ENCODE assay signal across 8 mouse cellular contexts in the genomic region with DNA sequence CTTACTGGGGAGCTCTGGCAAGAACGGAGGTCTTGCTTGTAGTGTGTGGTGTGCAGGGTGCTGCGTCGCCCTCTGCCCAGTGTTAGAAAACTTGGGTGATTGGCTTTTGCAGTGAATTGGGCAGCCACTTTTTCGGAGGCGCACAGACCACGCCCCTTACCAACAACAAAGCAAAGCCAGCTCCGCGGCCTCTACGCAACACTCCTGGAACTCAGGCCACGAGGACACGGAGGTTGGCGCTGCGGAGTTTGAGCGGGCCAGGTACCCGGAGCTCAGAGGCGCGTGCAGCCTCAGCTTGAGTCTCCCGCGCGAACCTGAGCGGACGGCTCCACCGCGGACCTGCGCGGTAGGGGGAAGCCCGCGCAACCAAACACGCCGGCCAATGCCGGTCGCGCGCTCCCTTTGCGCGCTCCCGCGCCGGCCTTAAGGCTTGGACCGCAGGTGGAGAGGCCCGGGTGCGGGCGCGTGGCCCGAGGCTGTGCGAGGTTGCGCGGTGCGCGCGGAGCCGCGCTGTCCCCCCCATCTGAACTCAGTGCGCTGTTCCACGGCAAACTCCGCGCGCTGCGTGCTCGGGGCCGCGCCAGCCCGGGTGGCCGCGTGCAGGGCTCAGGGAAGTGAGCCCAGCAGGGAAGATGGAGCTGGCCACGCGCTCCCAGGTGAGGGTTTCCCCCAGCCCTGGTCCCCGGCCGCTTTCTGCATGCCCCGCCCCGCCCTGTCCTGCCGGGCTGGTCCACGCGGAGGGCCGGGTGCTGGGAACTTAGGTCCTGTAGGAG. TPM values are rescaled to one million over a fixed set of nuclear protein-coding genes. Genes with fewer than 3 reads are reported as not detected.
DNase-seq lines count a peak whose midpoint lies in the region; ATAC-seq lines count a peak whose summit lies in the region.

No protein-coding gene starts in this region.

- peak overlapping the region; percentile 76 for H3K27ac ChIP-seq in embryonic facial prominence, embryonic 11.5 days (replicated peaks; ENCODE audit: low read depth, low read length)
- H3K27ac ChIP-seq in heart, embryonic 12.5 days (ENCODE audit: poor library complexity, severe bottlenecking), result no peak overlapping the region
- peak overlapping the region; percentile 82 for H3K27ac ChIP-seq in kidney, embryonic 16.5 days (ENCODE audit: low read length)
- H3K27ac ChIP-seq in liver, embryonic 11.5 days (ENCODE audit: low read depth, low read length), result peak overlapping the region; percentile 49

- DNase-seq in A20 (ENCODE audit: low read depth, low spot score), result peak; percentile 94
- DNase-seq in adrenal gland, postnatal 36 days, result peak; percentile 60 to 77
- peak; percentile 84 for DNase-seq in embryonic facial prominence, embryonic 11.5 days (ENCODE audit: low spot score)
- DNase-seq in liver, embryonic 11.5 days (ENCODE audit: low spot score), result peak; percentile 82
- peak; percentile 61 to 83 for DNase-seq in spleen, postnatal 4 days (ENCODE audit: low spot score in 2 of 2)

- ATAC-seq in embryonic facial prominence, embryonic 11.5 days (replicated peaks; ENCODE audit: insufficient number of reproducible peaks, low FRiP score, low TSS enrichment, low read depth), result peak; percentile 95
- peak; percentile 90 for ATAC-seq in heart, embryonic 12.5 days (ENCODE audit: insufficient number of reproducible peaks, low FRiP score)
- peak; percentile 96 for ATAC-seq in kidney, embryonic 16.5 days (ENCODE audit: low FRiP score, low TSS enrichment)
- ATAC-seq in liver, embryonic 11.5 days (replicated peaks; ENCODE audit: low FRiP score), result peak; percentile 91
- ATAC-seq in monocyte, adult 5-6 weeks (replicated peaks; ENCODE audit: insufficient number of reproducible peaks, low FRiP score, low TSS enrichment, poor library complexity, severe bottlenecking), result peak; percentile 59

- H3K9me3 ChIP-seq in embryonic facial prominence, embryonic 11.5 days (replicated peaks; ENCODE audit: control insufficient read depth, low read length), result no peaks in the 10 kb centered on the region
- no peaks in the 10 kb centered on the region for H3K9me3 ChIP-seq in heart, embryonic 12.5 days (replicated peaks)
- no peaks in the 10 kb centered on the region for H3K9me3 ChIP-seq in kidney, embryonic 16.5 days (ENCODE audit: low read length)
- H3K9me3 ChIP-seq in liver, embryonic 11.5 days (ENCODE audit: control insufficient read depth, low read length), result no peaks in the 10 kb centered on the region

- no peaks in the 10 kb centered on the region for H3K4me1 ChIP-seq in embryonic facial prominence, embryonic 11.5 days (ENCODE audit: control insufficient read depth, insufficient read depth, low read length)
- peaks cover 4% of the 10 kb centered on the region for H3K4me1 ChIP-seq in heart, embryonic 12.5 days (replicated peaks)
- H3K4me1 ChIP-seq in kidney, embryonic 16.5 days (ENCODE audit: insufficient read depth, low read length), result peaks cover 17% of the 10 kb centered on the region; the same call in 1 of the 2 replicates
- peaks cover 12% of the 10 kb centered on the region for H3K4me1 ChIP-seq in liver, embryonic 11.5 days (replicated peaks; ENCODE audit: control insufficient read depth, insufficient read depth, low read length)

- no peaks in the 10 kb centered on the region for H3K27me3 ChIP-seq in embryonic facial prominence, embryonic 11.5 days (ENCODE audit: control insufficient read depth, insufficient read depth, low read length)
- H3K27me3 ChIP-seq in heart, embryonic 12.5 days (replicated peaks), result no peaks in the 10 kb centered on the region
- H3K27me3 ChIP-seq in kidney, embryonic 16.5 days (ENCODE audit: insufficient read depth, low read length), result no peaks in the 10 kb centered on the region
- H3K27me3 ChIP-seq in liver, embryonic 11.5 days (replicated peaks; ENCODE audit: control insufficient read depth, insufficient read depth, low read length), result no peaks in the 10 kb centered on the region

- 0% methylated on average over 67 of the region's 75 CpGs for WGBS in embryonic facial prominence, embryonic 11.5 days
- WGBS in heart, embryonic 12.5 days, result under 1% methylated on average over 75 of the region's 75 CpGs
- under 1% methylated on average over 68 of the region's 75 CpGs for WGBS in kidney, embryonic 16.5 days
- under 1% methylated on average over 75 of the region's 75 CpGs for WGBS in liver, embryonic 11.5 days

- peak overlapping the region; percentile 92 for H3K9ac ChIP-seq in embryonic facial prominence, embryonic 11.5 days (replicated peaks; ENCODE audit: low read length)
- H3K9ac ChIP-seq in heart, embryonic 12.5 days, result peak overlapping the region; percentile 85
- H3K9ac ChIP-seq in kidney, embryonic 16.5 days (replicated peaks; ENCODE audit: low read length), result peak overlapping the region; percentile 91
- peak overlapping the region; percentile 77 for H3K9ac ChIP-seq in liver, embryonic 11.5 days (ENCODE audit: low read depth, low read length)

- peak overlapping the region; percentile 77 for H3K4me3 ChIP-seq in embryonic facial prominence, embryonic 11.5 days (ENCODE audit: low read depth, low read length)
- peak overlapping the region; percentile 68 for H3K4me3 ChIP-seq in heart, embryonic 12.5 days
- peak overlapping the region; percentile 89 for H3K4me3 ChIP-seq in kidney, embryonic 16.5 days (ENCODE audit: low read length)
- H3K4me3 ChIP-seq in liver, embryonic 11.5 days (ENCODE audit: low read depth, low read length), result peak overlapping the region; percentile 63

- H3K4me2 ChIP-seq in embryonic facial prominence, embryonic 11.5 days (ENCODE audit: low read depth, low read length), result peak overlapping the region; percentile 91
- peak overlapping the region; percentile 78 for H3K4me2 ChIP-seq in heart, embryonic 12.5 days
- peak overlapping the region; percentile 92 for H3K4me2 ChIP-seq in kidney, embryonic 16.5 days (replicated peaks; ENCODE audit: low read depth, low read length)
- peak overlapping the region; percentile 68 for H3K4me2 ChIP-seq in liver, embryonic 11.5 days

- H3K36me3 ChIP-seq in embryonic facial prominence, embryonic 11.5 days (replicated peaks; ENCODE audit: control insufficient read depth, insufficient read depth, low read depth, low read length), result no peaks in the 10 kb centered on the region
- H3K36me3 ChIP-seq in heart, embryonic 12.5 days, result no peaks in the 10 kb centered on the region
- H3K36me3 ChIP-seq in kidney, embryonic 16.5 days (ENCODE audit: insufficient read depth, low read length), result no peaks in the 10 kb centered on the region
- no peaks in the 10 kb centered on the region for H3K36me3 ChIP-seq in liver, embryonic 11.5 days (ENCODE audit: control insufficient read depth, insufficient read depth, low read length)

RNA-seq across cellular contexts. Expression of a gene that starts 39.4 kb away (rescaled TPM):
- 1 to 10 TPM; 2.7 to 5.1 TPM for total RNA-seq in adrenal gland, postnatal 36 days (2021)
- 46.0 and 47.1 TPM in 2 replicates for polyA plus RNA-seq in embryonic facial prominence, embryonic 11.5 days (2014; fragmentation: Nextera tagmentation; extraction: Ambion mirVana)
- polyA plus RNA-seq in heart, embryonic 12.5 days (2016; fragmentation: Nextera tagmentation; extraction: Ambion mirVana), result 18.7 and 20.3 TPM in 2 replicates
- 53.2 and 58.0 TPM in 2 replicates for polyA plus RNA-seq in kidney, embryonic 16.5 days (2015; fragmentation: Nextera tagmentation; extraction: Ambion mirVana)
- 48.3 and 54.9 TPM in 2 replicates for polyA plus RNA-seq in liver, embryonic 11.5 days (2014; fragmentation: Nextera tagmentation; extraction: Ambion mirVana)
- 24.7 to 80.2 TPM (median 33.5 TPM) in 3 replicates for total RNA-seq in monocyte, adult 5-6 weeks (2017)
